Mouse (Mus musculus): Measurements from ENCODE around the gene Tomm20. TPM values are rescaled to one million over a fixed set of nuclear protein-coding genes. Genes with fewer than 3 reads are reported as not detected.
A peak's percentile ranks its signal among the peaks of the same experiment; 100 is the strongest.
"Not testable (repeated sequence)": the region's sequence is repeated elsewhere in the genome, so short reads cannot be mapped to it uniquely, and the experiment has no call there.

The Tomm20 gene
- polyA plus RNA-seq, 1 experiment, result 327 TPM

- no peaks in the 10 kb centered on the region for H3K36me3 ChIP-seq (ENCODE audit: control insufficient read depth, insufficient read depth)
- TF ChIP-seq MYOD1 (IDR thresholded peaks at IDR 0.05; ENCODE audit: control insufficient read depth in 1 of 3, insufficient read length in 2 of 3, low read depth in 2 of 3) (peak in 1 of 3 experiments; percentile 44), CEBPB (IDR thresholded peaks at IDR 0.05; ENCODE audit: insufficient read depth, poor library complexity, severe bottlenecking) (no peak)
- H3K27me3 ChIP-seq (ENCODE audit: control insufficient read depth, insufficient read depth, insufficient read length), result no peaks in the 10 kb centered on the region
- H3K4me3 ChIP-seq, result no peak overlapping the region
- H3ac ChIP-seq (ENCODE audit: control insufficient read depth, insufficient read length), result no peak overlapping the region
- no peaks in the 10 kb centered on the region for H3K79me2 ChIP-seq (ENCODE audit: control insufficient read depth, insufficient read depth)
- no peak overlapping the region for H3K4me2 ChIP-seq (ENCODE audit: low read depth)
Measured at GRCm38 (mm10) chr8:126986495-126986894, 40.9 kb upstream of the Tomm20 start.

- no peak overlapping the region for H3K4me3 ChIP-seq
- H3ac ChIP-seq (ENCODE audit: control insufficient read depth, insufficient read length), result no peak overlapping the region
- H3K36me3 ChIP-seq (ENCODE audit: control insufficient read depth, insufficient read depth), result no peaks in the 10 kb centered on the region
- no peaks in the 10 kb centered on the region for H3K27me3 ChIP-seq (ENCODE audit: control insufficient read depth, insufficient read depth, insufficient read length)
- no peak for TF ChIP-seq TCF12 (IDR thresholded peaks at IDR 0.05; ENCODE audit: insufficient read depth, poor library complexity, severe bottlenecking)
- TF ChIP-seq E2F4 (IDR thresholded peaks at IDR 0.05; ENCODE audit: insufficient read depth), result no peak
- no peak for TF ChIP-seq MYOD1 (IDR thresholded peaks at IDR 0.05; ENCODE audit: control insufficient read depth in 1 of 3, insufficient read length in 2 of 3, low read depth in 2 of 3)
- TF ChIP-seq USF1 (IDR thresholded peaks at IDR 0.05; ENCODE audit: low read depth), result no peak
- TF ChIP-seq MAX (IDR thresholded peaks at IDR 0.05; ENCODE audit: low read depth), result no peak
- H3K79me2 ChIP-seq (ENCODE audit: control insufficient read depth, insufficient read depth), result no peaks in the 10 kb centered on the region
- H3K4me2 ChIP-seq (ENCODE audit: low read depth), result peak overlapping the region; percentile 87
Measured at GRCm38 (mm10) chr8:126980046-126980445, 34.4 kb upstream of the Tomm20 start.

- TF ChIP-seq TCF12 (IDR thresholded peaks at IDR 0.05; ENCODE audit: insufficient read depth, poor library complexity, severe bottlenecking), result no peak
- no peak for TF ChIP-seq USF1 (IDR thresholded peaks at IDR 0.05; ENCODE audit: low read depth)
- no peak for TF ChIP-seq MYOG (IDR thresholded peaks at IDR 0.05; ENCODE audit: control insufficient read depth in 1 of 3, insufficient read depth in 1 of 3, insufficient read length in 2 of 3, low read depth in 2 of 3)
- no peak for TF ChIP-seq REST (IDR thresholded peaks at IDR 0.05; ENCODE audit: insufficient read depth, insufficient read length)
- no peak for TF ChIP-seq E2F4 (IDR thresholded peaks at IDR 0.05; ENCODE audit: insufficient read depth)
- no peak for TF ChIP-seq POLR2AphosphoS2 (IDR thresholded peaks at IDR 0.05; ENCODE audit: insufficient read length, low read depth)
- no peak for TF ChIP-seq TCF3 (IDR thresholded peaks at IDR 0.05; ENCODE audit: insufficient read length, low read depth)
- TF ChIP-seq SRF (IDR thresholded peaks at IDR 0.05; ENCODE audit: control insufficient read depth, insufficient read length, low read depth), result no peak
- TF ChIP-seq MAX (IDR thresholded peaks at IDR 0.05; ENCODE audit: low read depth), result no peak
- no peak for TF ChIP-seq POLR2A (IDR thresholded peaks at IDR 0.05; ENCODE audit: insufficient read length, low read depth)
- no peak for TF ChIP-seq MYOD1 (IDR thresholded peaks at IDR 0.05; ENCODE audit: control insufficient read depth in 1 of 3, insufficient read length in 2 of 3, low read depth in 2 of 3)
- TF ChIP-seq CEBPB (IDR thresholded peaks at IDR 0.05; ENCODE audit: insufficient read depth, poor library complexity, severe bottlenecking), result no peak
Measured at GRCm38 (mm10) chr8:126979091-126979920, 33.7 kb upstream of the Tomm20 start.

GRCm38 (mm10) chr8:126978535-126978934 is 32.9 kb upstream of the Tomm20 start:
- not testable (repeated sequence) for H3K79me2 ChIP-seq (ENCODE audit: control insufficient read depth, insufficient read depth); H3K36me3 ChIP-seq (ENCODE audit: control insufficient read depth, insufficient read depth); H3K27me3 ChIP-seq (ENCODE audit: control insufficient read depth, insufficient read depth, insufficient read length); H3ac ChIP-seq (ENCODE audit: control insufficient read depth, insufficient read length)
- peak overlapping the region; percentile 87 for H3K4me2 ChIP-seq (ENCODE audit: low read depth)
- peak overlapping the region; percentile 15 for H3K4me3 ChIP-seq

More at GRCm38 (mm10) chr8:126979091-126979920, 33.7 kb upstream of the Tomm20 start:
- Histone ChIP-seq H3K27me3 (ENCODE audit: control insufficient read depth, insufficient read depth, insufficient read length) (no peaks in the 10 kb centered on the region), H3ac (ENCODE audit: control insufficient read depth, insufficient read length) (no peak overlapping the region), H3K4me3 (peak overlapping the region; percentile 15), H3K4me2 (ENCODE audit: low read depth) (peak overlapping the region; percentile 87), H3K36me3 (ENCODE audit: control insufficient read depth, insufficient read depth) (no peaks in the 10 kb centered on the region), H3K79me2 (ENCODE audit: control insufficient read depth, insufficient read depth) (no peaks in the 10 kb centered on the region)

- Histone ChIP-seq H3K79me2 (ENCODE audit: control insufficient read depth, insufficient read depth) (no peaks in the 10 kb centered on the region), H3K27me3 (ENCODE audit: control insufficient read depth, insufficient read depth, insufficient read length) (no peaks in the 10 kb centered on the region), H3K4me3 (peak overlapping the region; percentile 15), H3K4me2 (ENCODE audit: low read depth) (no peak overlapping the region), H3K36me3 (ENCODE audit: control insufficient read depth, insufficient read depth) (no peaks in the 10 kb centered on the region), H3ac (ENCODE audit: control insufficient read depth, insufficient read length) (no peak overlapping the region)
- no peak for TF ChIP-seq TCF12 (IDR thresholded peaks at IDR 0.05; ENCODE audit: insufficient read depth, poor library complexity, severe bottlenecking)
- TF ChIP-seq POLR2AphosphoS2 (IDR thresholded peaks at IDR 0.05; ENCODE audit: insufficient read length, low read depth), result no peak
- TF ChIP-seq TCF3 (IDR thresholded peaks at IDR 0.05; ENCODE audit: insufficient read length, low read depth), result no peak
- TF ChIP-seq CEBPB (IDR thresholded peaks at IDR 0.05; ENCODE audit: insufficient read depth, poor library complexity, severe bottlenecking), result no peak
- TF ChIP-seq MAX (IDR thresholded peaks at IDR 0.05; ENCODE audit: low read depth), result no peak
- no peak for TF ChIP-seq E2F4 (IDR thresholded peaks at IDR 0.05; ENCODE audit: insufficient read depth)
- no peak for TF ChIP-seq POLR2A (IDR thresholded peaks at IDR 0.05; ENCODE audit: insufficient read length, low read depth)
- no peak for TF ChIP-seq MYOG (IDR thresholded peaks at IDR 0.05; ENCODE audit: control insufficient read depth in 1 of 3, insufficient read depth in 1 of 3, insufficient read length in 2 of 3, low read depth in 2 of 3)
- no peak for TF ChIP-seq SRF (IDR thresholded peaks at IDR 0.05; ENCODE audit: control insufficient read depth, insufficient read length, low read depth)
- no peak for TF ChIP-seq MYOD1 (IDR thresholded peaks at IDR 0.05; ENCODE audit: control insufficient read depth in 1 of 3, insufficient read length in 2 of 3, low read depth in 2 of 3)
- TF ChIP-seq USF1 (IDR thresholded peaks at IDR 0.05; ENCODE audit: low read depth), result no peak
- TF ChIP-seq REST (IDR thresholded peaks at IDR 0.05; ENCODE audit: insufficient read depth, insufficient read length), result no peak
Measured at GRCm38 (mm10) chr8:126978028-126978427, 32.4 kb upstream of the Tomm20 start.

All from myocyte (in vitro differentiated cells).